Mouse (Mus musculus) limb, embryonic 12.5 days (tissue): ENCODE results near the gene Phyhd1. TPM values are rescaled to one million over a fixed set of nuclear protein-coding genes. Genes with fewer than 3 reads are reported as not detected.

Experiments used
- ATAC-seq: fragments of 200-750 bp; cut with Nextera tagmentation; 2 replicates; pipeline ENCODE4 v1.8.0; 2017; ENCODE audit warnings: low read depth, moderate TSS enrichment; ENCODE audit not compliant: insufficient number of reproducible peaks, insufficient read depth, low FRiP score, low TSS enrichment
- H3K27ac ChIP-seq: fragments of 300-500 bp; sonication (generic); 2 replicates; pipeline ENCODE4 v1.5.1; 2016; ENCODE audit warnings: mild to moderate bottlenecking, moderate library complexity
- H3K27me3 ChIP-seq: fragments of 300-500 bp; sonication (generic); 2 replicates; pipeline ENCODE4 v1.6.1; 2016; ENCODE audit warnings: mild to moderate bottlenecking, moderate library complexity
- H3K36me3 ChIP-seq: fragments of 300-500 bp; sonication (generic); 2 replicates; pipeline ENCODE4 v1.6.1; 2016; ENCODE audit warnings: mild to moderate bottlenecking, moderate library complexity
- H3K4me1 ChIP-seq: fragments of 300-500 bp; sonication (generic); replicated peaks from 2 replicates; pipeline ENCODE4 v1.6.1; 2016
- H3K4me2 ChIP-seq: fragments of 300-500 bp; sonication (generic); 2 replicates; pipeline ENCODE4 v1.6.1; 2016; ENCODE audit warnings: mild to moderate bottlenecking, moderate library complexity
- H3K4me3 ChIP-seq: fragments of 300-500 bp; sonication (generic); replicated peaks from 2 replicates; pipeline ENCODE4 v1.5.1; 2016; ENCODE audit warnings: mild to moderate bottlenecking
- H3K9ac ChIP-seq: fragments of 300-500 bp; sonication (generic); replicated peaks from 2 replicates; pipeline ENCODE4 v1.6.1; 2016; ENCODE audit warnings: mild to moderate bottlenecking, moderate library complexity
- H3K9me3 ChIP-seq: fragments of 300-500 bp; sonication (generic); 2 replicates; pipeline ENCODE4 v1.6.1; 2016; ENCODE audit warnings: mild to moderate bottlenecking, moderate library complexity
- WGBS: fragments of 180-500 bp; shearing (Covaris S2); methylation state at CpG from one replicate; pipeline ENCODE4 v1.1.7; 2016; 5-methylcytosine and 5-hydroxymethylcytosine counted together
- polyA plus RNA-seq: library from polyadenylated mRNA; unstranded; fragments of >200 nt; fragmentation: Nextera tagmentation; extraction: Ambion mirVana; gene quantifications from 2 replicates; pipeline ENCODE4 v1.2.1, GENCODE M21; 2016

The Phyhd1 gene
- polyA plus RNA-seq, 1 experiment from 2014 or later = 3.6 TPM

- Histone ChIP-seq H3K9ac (no peak overlapping the region), H3K27me3 (no peaks in the 10 kb centered on the region), H3K4me1 (no peaks in the 10 kb centered on the region), H3K36me3 (peaks cover 98% of the 10 kb centered on the region), H3K9me3 (no peaks in the 10 kb centered on the region), H3K27ac (no peak overlapping the region), H3K4me2 (no peak overlapping the region), H3K4me3 (no peak overlapping the region)
- no peak for ATAC-seq
- whole genome bisulfite sequencing = 95% methylated on average over 7 of the region's 7 CpGs
These were observed 61.3 kb downstream of the Phyhd1 start for GRCm38 (mm10) chr2:30327276-30327675.

GRCm38 (mm10) chr2:30328791-30329190, 62.8 kb downstream of the Phyhd1 start:
- H3K9ac ChIP-seq = no peak overlapping the region
- H3K4me2 ChIP-seq = no peak overlapping the region
- H3K4me3 ChIP-seq = no peak overlapping the region
- H3K27me3 ChIP-seq = no peaks in the 10 kb centered on the region
- H3K9me3 ChIP-seq = no peaks in the 10 kb centered on the region
- no peak overlapping the region for H3K27ac ChIP-seq
- H3K4me1 ChIP-seq = no peaks in the 10 kb centered on the region
- ATAC-seq = no peak
- 97% methylated on average over 3 of the region's 3 CpGs for WGBS
- peaks cover 98% of the 10 kb centered on the region for H3K36me3 ChIP-seq

Other genes starting within 250 kb of the Phyhd1 start
- 37.7 and 43.1 TPM in 2 replicates for gene Wdr34, start 217.3 kb upstream of the Phyhd1 start, polyA plus RNA-seq
- 720 and 722 TPM in 2 replicates for gene Set, start 208.8 kb upstream of the Phyhd1 start, polyA plus RNA-seq
- 12.3 and 14.1 TPM in 2 replicates for gene Pkn3, start 188.5 kb upstream of the Phyhd1 start, polyA plus RNA-seq
- gene Zdhhc12, start 172.6 kb upstream of the Phyhd1 start, polyA plus RNA-seq = 26.0 and 28.2 TPM in 2 replicates
- gene Zer1, start 141.6 kb upstream of the Phyhd1 start, polyA plus RNA-seq = 11.8 and 12.0 TPM in 2 replicates
- 11.3 and 13.1 TPM in 2 replicates for gene Tbc1d13, start 132.5 kb upstream of the Phyhd1 start, polyA plus RNA-seq
- gene Endog, start 94.7 kb upstream of the Phyhd1 start, polyA plus RNA-seq = 17.9 and 18.4 TPM in 2 replicates
- 84.5 and 90.7 TPM in 2 replicates for gene Spout1, start 87.7 kb upstream of the Phyhd1 start, polyA plus RNA-seq
- 8.2 and 8.7 TPM in 2 replicates for gene Kyat1, start 60.4 kb upstream of the Phyhd1 start, polyA plus RNA-seq
- gene Lrrc8a, start 28.5 kb upstream of the Phyhd1 start, polyA plus RNA-seq = 33.5 and 37.5 TPM in 2 replicates
- gene Gm28035, start 25.6 kb upstream of the Phyhd1 start, polyA plus RNA-seq = 0.40 TPM in 1 of 2 replicates, not detected in the other
- gene Gm28038, start 14.8 kb downstream of the Phyhd1 start, polyA plus RNA-seq = not detected in 2 replicates
- 27.7 and 28.7 TPM in 2 replicates for gene Dolk, start 20.1 kb downstream of the Phyhd1 start, polyA plus RNA-seq
- gene Nup188, start 20.2 kb downstream of the Phyhd1 start, polyA plus RNA-seq = 32.0 and 41.4 TPM in 2 replicates
- 85.1 and 91.0 TPM in 2 replicates for gene Sh3glb2, start 93.1 kb downstream of the Phyhd1 start, polyA plus RNA-seq
- gene Miga2, start 98.0 kb downstream of the Phyhd1 start, polyA plus RNA-seq = 26.9 and 30.6 TPM in 2 replicates
- gene Dolpp1, start 126.1 kb downstream of the Phyhd1 start, polyA plus RNA-seq = 33.2 and 39.1 TPM in 2 replicates
- 24.4 and 27.5 TPM in 2 replicates for gene Crat, start 149.6 kb downstream of the Phyhd1 start, polyA plus RNA-seq
- 154 and 155 TPM in 2 replicates for gene Ptpa, start 149.8 kb downstream of the Phyhd1 start, polyA plus RNA-seq
- 3.6 and 4.5 TPM in 2 replicates for gene Ier5l, start 208.0 kb downstream of the Phyhd1 start, polyA plus RNA-seq